Mouse (Mus musculus) hindlimb bud, embryonic 11.5 days (tissue): ENCODE results near the gene Kcna7.
"Not testable (repeated sequence)": the region's sequence is repeated elsewhere in the genome, so short reads cannot be mapped to it uniquely, and the experiment has no call there.

ENCODE experiments used
- DNase-seq: peaks from one replicate; pipeline ENCODE4 v3.0.0-alpha.2; 2012; ENCODE audit warnings: low read depth, low spot score; ENCODE audit errors: extremely low spot score

Kcna7 gene

GRCm38 (mm10) chr7:45395129-45395541 lies 10.3 kb upstream of the Kcna7 start:
- peak; percentile 58 for DNase-seq

GRCm38 (mm10) chr7:45395578-45396336 lies 9.7 kb upstream of the Kcna7 start, which contains the start of gene Snrnp70:
Snrnp70 (minus strand) TSS chr7:45395742.
- peak; percentile 100 for DNase-seq

- DNase-seq = not testable (repeated sequence)
Observed at GRCm38 (mm10) chr7:45396337-45396775, 9.1 kb upstream of the Kcna7 start.

GRCm38 (mm10) chr7:45396787-45397186 lies 8.7 kb upstream of the Kcna7 start:
- DNase-seq = no peak

- no peak for DNase-seq
Observed at GRCm38 (mm10) chr7:45401521-45402085, 3.9 kb upstream of the Kcna7 start.

GRCm38 (mm10) chr7:45403532-45404261 lies 1.8 kb upstream of the Kcna7 start:
- DNase-seq = no peak

GRCm38 (mm10) chr7:45406157-45407156 lies 1.0 kb downstream of the Kcna7 start:
- no peak for DNase-seq

- no peak for DNase-seq
Observed at GRCm38 (mm10) chr7:45407836-45408235, 2.4 kb downstream of the Kcna7 start.

- no peak for DNase-seq
Observed at GRCm38 (mm10) chr7:45408351-45408750, 2.9 kb downstream of the Kcna7 start.

GRCm38 (mm10) chr7:45408949-45409348 lies 3.5 kb downstream of the Kcna7 start:
- no peak for DNase-seq

GRCm38 (mm10) chr7:45409497-45410163 lies 4.2 kb downstream of the Kcna7 start:
- DNase-seq = no peak

- DNase-seq = no peak
Observed at GRCm38 (mm10) chr7:45412421-45412820, 7.0 kb downstream of the Kcna7 start.

- no peak for DNase-seq
Observed at GRCm38 (mm10) chr7:45413113-45413863, 7.8 kb downstream of the Kcna7 start, which contains the start of gene Ntf5. Ntf5 (plus strand) TSS chr7:45413695.

GRCm38 (mm10) chr7:45413864-45414739 lies 8.6 kb downstream of the Kcna7 start:
- no peak for DNase-seq

- no peak for DNase-seq
Observed at GRCm38 (mm10) chr7:45414740-45415224, 9.3 kb downstream of the Kcna7 start.

GRCm38 (mm10) chr7:45415636-45416035 lies 10.2 kb downstream of the Kcna7 start:
- no peak for DNase-seq

- no peak for DNase-seq
Observed at GRCm38 (mm10) chr7:45417962-45418492, 12.6 kb downstream of the Kcna7 start.
